Mouse (Mus musculus): ENCODE data around the gene Inpp4a. TPM values are rescaled to one million over a fixed set of nuclear protein-coding genes. Genes with fewer than 3 reads are reported as not detected.

Gene Inpp4a
- polyA plus RNA-seq, 1 experiment from 2014 or later, result 5.5 TPM

DNA sequence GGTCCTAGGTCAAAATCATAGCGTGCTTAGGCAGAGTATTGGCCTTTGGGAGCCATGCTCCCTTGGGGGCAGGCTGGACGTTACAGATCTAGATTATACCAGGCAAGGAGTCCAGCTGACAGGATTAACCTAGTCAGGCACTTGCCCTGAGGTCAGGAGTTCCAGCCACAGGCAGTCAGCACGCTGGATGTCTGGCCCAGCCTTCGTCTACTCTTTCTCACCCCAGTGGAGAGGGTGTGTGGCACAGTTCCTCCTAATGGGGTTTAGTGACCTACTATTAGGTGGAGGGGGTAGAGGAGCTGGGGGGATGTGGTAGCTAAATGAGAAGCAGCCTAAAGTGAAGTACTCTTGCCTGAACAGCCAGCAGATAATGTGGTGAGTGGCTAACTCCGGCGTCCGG is 14.7 kb downstream of the Inpp4a start:
- Histone ChIP-seq H3K36me3 (ENCODE audit: control insufficient read depth, insufficient read depth) (no peaks in the 10 kb centered on the region), H3K4me3 (ENCODE audit: low read depth, low read length) (no peak overlapping the region), H3K9ac (ENCODE audit: low read depth, low read length) (no peak overlapping the region; the same call in 1 of the 2 replicates), H3K9me3 (replicated peaks; ENCODE audit: control insufficient read depth, low read length) (no peaks in the 10 kb centered on the region), H3K4me2 (ENCODE audit: low read depth, low read length) (no peak overlapping the region), H3K4me1 (ENCODE audit: control insufficient read depth, low read depth, low read length) (peaks cover 9% of the 10 kb centered on the region), H3K27me3 (ENCODE audit: control insufficient read depth, insufficient read depth, low read depth, low read length) (no peaks in the 10 kb centered on the region), H3K27ac (ENCODE audit: low read length) (no peak overlapping the region)
- 0 out of 2 replicates have a peak, but pooled peaks have one; percentile 9 for ATAC-seq (ENCODE audit: low read depth)
- 55% methylated on average over 7 of the region's 7 CpGs for WGBS (ENCODE audit: insufficient replicate concordance)

DNA sequence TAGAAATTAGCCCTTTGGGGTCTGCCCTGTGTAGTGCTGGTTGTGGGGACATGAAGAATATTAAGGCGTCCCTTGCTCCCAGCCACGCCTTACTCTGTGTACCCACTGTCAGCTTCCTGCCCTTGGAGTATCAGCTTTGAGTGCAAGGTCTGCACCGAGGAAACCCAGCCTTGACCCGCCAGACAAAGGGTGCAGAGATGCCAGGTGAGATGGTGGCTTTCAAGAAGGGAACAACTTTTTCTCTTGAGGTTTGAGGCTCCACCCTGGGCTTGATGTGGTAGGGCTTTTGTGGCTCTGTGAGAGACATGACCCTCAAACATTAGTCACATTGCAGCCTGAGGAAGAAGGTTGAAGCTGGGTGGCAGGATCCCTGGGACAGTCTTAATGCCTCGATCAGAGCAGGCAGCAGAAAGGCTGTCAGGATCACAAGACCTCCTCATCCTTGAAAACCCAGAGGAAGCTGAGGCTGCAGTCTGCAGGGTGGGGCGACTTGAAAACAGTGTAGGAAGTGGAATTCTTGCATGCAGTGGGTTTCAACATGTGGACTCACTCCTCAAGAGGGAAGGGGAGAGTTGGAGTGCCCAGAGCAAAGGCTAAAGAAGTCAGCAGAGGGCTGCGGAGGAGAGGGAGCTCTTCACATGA is 18.1 kb downstream of the Inpp4a start:
- Histone ChIP-seq H3K4me1 (ENCODE audit: control insufficient read depth, low read depth, low read length) (peaks cover 9% of the 10 kb centered on the region; the same call in 1 of the 2 replicates), H3K36me3 (ENCODE audit: control insufficient read depth, insufficient read depth) (no peaks in the 10 kb centered on the region), H3K9me3 (replicated peaks; ENCODE audit: control insufficient read depth, low read length) (no peaks in the 10 kb centered on the region), H3K27me3 (ENCODE audit: control insufficient read depth, insufficient read depth, low read depth, low read length) (no peaks in the 10 kb centered on the region), H3K9ac (ENCODE audit: low read depth, low read length) (no peak overlapping the region), H3K27ac (ENCODE audit: low read length) (no peak overlapping the region), H3K4me2 (ENCODE audit: low read depth, low read length) (no peak overlapping the region), H3K4me3 (ENCODE audit: low read depth, low read length) (no peak overlapping the region)
- 39% methylated on average over 7 of the region's 7 CpGs for WGBS (ENCODE audit: insufficient replicate concordance)
- ATAC-seq (ENCODE audit: low read depth), result 0 out of 2 replicates have a peak, but pooled peaks have one; percentile 9

DNA sequence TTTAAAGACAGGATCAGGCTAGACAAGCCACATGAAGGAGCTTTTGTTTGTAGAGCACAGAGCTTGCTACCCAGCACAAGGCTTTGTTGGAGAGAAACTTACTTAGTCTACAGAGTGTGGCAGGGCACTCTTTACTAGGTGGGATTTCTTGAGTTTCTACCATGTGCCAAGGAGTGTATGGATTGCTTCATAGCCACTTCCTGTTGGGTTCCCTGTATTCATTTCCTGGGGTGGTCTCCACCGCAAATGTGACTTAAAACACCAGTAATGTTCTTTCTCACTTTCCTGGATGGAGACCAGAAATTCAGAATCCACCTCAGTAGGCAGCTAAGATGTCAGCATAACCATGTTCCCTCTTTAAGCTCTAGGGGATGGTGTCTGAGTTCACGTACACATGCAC is 18.9 kb downstream of the Inpp4a start:
- peaks cover 9% of the 10 kb centered on the region for H3K4me1 ChIP-seq (ENCODE audit: control insufficient read depth, low read depth, low read length)
- no peak overlapping the region for H3K9ac ChIP-seq (ENCODE audit: low read depth, low read length)
- H3K27ac ChIP-seq (ENCODE audit: low read length), result no peak overlapping the region
- no peaks in the 10 kb centered on the region for H3K9me3 ChIP-seq (replicated peaks; ENCODE audit: control insufficient read depth, low read length)
- ATAC-seq (ENCODE audit: low read depth), result no peak
- H3K36me3 ChIP-seq (ENCODE audit: control insufficient read depth, insufficient read depth), result no peaks in the 10 kb centered on the region
- 56% methylated on average over 2 of the region's 2 CpGs for WGBS (ENCODE audit: insufficient replicate concordance)
- no peak overlapping the region for H3K4me3 ChIP-seq (ENCODE audit: low read depth, low read length)
- H3K4me2 ChIP-seq (ENCODE audit: low read depth, low read length), result no peak overlapping the region
- H3K27me3 ChIP-seq (ENCODE audit: control insufficient read depth, insufficient read depth, low read depth, low read length), result no peaks in the 10 kb centered on the region

DNA sequence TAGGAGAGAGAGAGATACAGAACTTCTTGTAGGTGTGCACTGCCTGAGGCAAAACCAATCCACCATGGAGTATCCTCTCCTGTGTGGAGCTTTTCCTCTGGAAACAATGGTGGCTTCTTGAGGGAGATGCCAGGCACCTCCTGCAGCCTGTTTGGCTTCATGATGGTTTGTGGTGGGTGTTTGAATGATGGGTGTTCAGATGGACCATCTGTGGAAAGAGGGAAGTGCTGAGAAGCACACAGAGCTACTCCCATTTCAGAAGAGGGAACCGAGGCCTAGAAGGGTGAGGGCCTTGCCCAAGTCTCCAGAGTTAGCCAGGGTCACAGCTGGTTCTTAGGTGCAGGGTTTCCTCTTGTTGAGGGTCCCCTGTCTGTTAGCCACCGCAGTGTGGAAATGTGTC is 23.0 kb downstream of the Inpp4a start:
- Histone ChIP-seq H3K4me2 (ENCODE audit: low read depth, low read length) (no peak overlapping the region), H3K27ac (ENCODE audit: low read length) (no peak overlapping the region), H3K27me3 (ENCODE audit: control insufficient read depth, insufficient read depth, low read depth, low read length) (no peaks in the 10 kb centered on the region), H3K36me3 (ENCODE audit: control insufficient read depth, insufficient read depth) (no peaks in the 10 kb centered on the region), H3K9ac (ENCODE audit: low read depth, low read length) (no peak overlapping the region), H3K9me3 (replicated peaks; ENCODE audit: control insufficient read depth, low read length) (no peaks in the 10 kb centered on the region), H3K4me3 (ENCODE audit: low read depth, low read length) (no peak overlapping the region), H3K4me1 (ENCODE audit: control insufficient read depth, low read depth, low read length) (no peaks in the 10 kb centered on the region; the same call in none of the 2 replicates)
- no peak for ATAC-seq (ENCODE audit: low read depth)
- WGBS (ENCODE audit: insufficient replicate concordance), result 24% methylated on average over 2 of the region's 2 CpGs

DNA sequence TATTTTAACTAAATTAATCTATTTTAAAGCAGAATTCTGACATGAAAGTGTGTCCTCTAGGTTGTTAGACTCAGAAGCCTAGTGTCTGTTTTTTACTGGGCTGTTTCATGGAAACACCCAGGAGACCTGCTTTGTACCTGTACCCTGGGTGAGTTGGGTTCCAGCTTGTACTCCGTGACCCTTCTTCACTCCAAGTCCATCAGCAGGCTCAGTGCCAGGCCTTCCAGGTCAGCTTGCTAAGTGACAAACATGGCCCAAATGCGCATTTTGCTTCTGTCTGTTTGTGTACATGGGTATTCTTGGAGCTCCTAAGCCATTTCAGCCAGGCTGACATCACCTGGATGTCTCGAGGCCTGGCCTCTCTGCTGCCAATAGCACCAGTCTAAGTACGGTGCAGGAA is 23.5 kb downstream of the Inpp4a start:
- Histone ChIP-seq H3K27ac (ENCODE audit: low read length) (no peak overlapping the region), H3K9me3 (replicated peaks; ENCODE audit: control insufficient read depth, low read length) (no peaks in the 10 kb centered on the region), H3K4me3 (ENCODE audit: low read depth, low read length) (no peak overlapping the region), H3K27me3 (ENCODE audit: control insufficient read depth, insufficient read depth, low read depth, low read length) (no peaks in the 10 kb centered on the region), H3K9ac (ENCODE audit: low read depth, low read length) (no peak overlapping the region), H3K36me3 (ENCODE audit: control insufficient read depth, insufficient read depth) (no peaks in the 10 kb centered on the region), H3K4me2 (ENCODE audit: low read depth, low read length) (no peak overlapping the region), H3K4me1 (ENCODE audit: control insufficient read depth, low read depth, low read length) (no peaks in the 10 kb centered on the region; the same call in none of the 2 replicates)
- no peak for ATAC-seq (ENCODE audit: low read depth)
- 55% methylated on average over 4 of the region's 4 CpGs for WGBS (ENCODE audit: insufficient replicate concordance)

DNA sequence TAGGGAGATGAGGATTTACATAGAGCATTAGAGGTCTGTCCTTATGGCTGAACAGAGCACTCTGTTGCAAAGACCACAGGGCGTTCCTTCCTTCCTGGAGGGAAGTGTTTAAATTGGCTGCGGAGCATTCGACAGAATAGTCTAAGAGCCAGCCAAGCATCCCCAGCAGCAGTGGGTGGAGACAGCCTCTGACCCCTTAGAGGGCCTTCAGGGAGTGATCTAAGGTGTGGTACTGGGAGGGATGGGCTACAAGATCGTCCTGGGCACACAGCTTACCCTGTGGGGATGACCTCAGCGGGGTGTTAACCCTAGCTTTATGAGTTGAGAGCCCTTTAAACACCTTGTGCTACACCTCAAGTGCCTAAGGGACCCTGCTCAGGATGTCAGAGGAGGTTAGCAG is 24.9 kb downstream of the Inpp4a start:
- Histone ChIP-seq H3K4me3 (ENCODE audit: low read depth, low read length) (no peak overlapping the region), H3K36me3 (ENCODE audit: control insufficient read depth, insufficient read depth) (no peaks in the 10 kb centered on the region), H3K4me1 (ENCODE audit: control insufficient read depth, low read depth, low read length) (no peaks in the 10 kb centered on the region; the same call in none of the 2 replicates), H3K9me3 (replicated peaks; ENCODE audit: control insufficient read depth, low read length) (no peaks in the 10 kb centered on the region), H3K9ac (ENCODE audit: low read depth, low read length) (no peak overlapping the region), H3K27ac (ENCODE audit: low read length) (no peak overlapping the region), H3K4me2 (ENCODE audit: low read depth, low read length) (no peak overlapping the region), H3K27me3 (ENCODE audit: control insufficient read depth, insufficient read depth, low read depth, low read length) (no peaks in the 10 kb centered on the region)
- ATAC-seq (ENCODE audit: low read depth), result no peak
- WGBS (ENCODE audit: insufficient replicate concordance), result 15% methylated on average over 5 of the region's 5 CpGs

DNA sequence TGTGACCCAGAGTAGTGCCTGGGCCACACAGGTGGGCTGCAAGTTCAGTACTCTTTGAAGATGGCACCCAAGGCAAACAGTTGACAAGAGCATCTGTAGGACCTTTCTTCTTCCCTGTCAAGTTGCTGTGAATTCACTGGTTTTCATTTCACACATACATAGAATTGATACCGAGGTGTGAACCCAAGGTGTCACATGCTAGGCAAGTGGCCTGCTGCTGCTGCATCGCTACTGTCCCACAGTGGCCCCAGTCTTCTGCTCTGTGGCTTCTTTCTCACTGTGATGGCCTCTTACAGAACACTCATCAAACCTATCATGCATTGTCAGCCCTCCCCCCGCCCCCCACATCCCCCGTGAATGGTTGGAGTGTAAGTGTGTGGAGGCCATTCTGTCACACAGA is 27.6 kb downstream of the Inpp4a start:
- no peaks in the 10 kb centered on the region for H3K9me3 ChIP-seq (replicated peaks; ENCODE audit: control insufficient read depth, low read length)
- H3K27me3 ChIP-seq (ENCODE audit: control insufficient read depth, insufficient read depth, low read depth, low read length), result no peaks in the 10 kb centered on the region
- H3K4me2 ChIP-seq (ENCODE audit: low read depth, low read length), result no peak overlapping the region
- H3K27ac ChIP-seq (ENCODE audit: low read length), result no peak overlapping the region
- H3K4me3 ChIP-seq (ENCODE audit: low read depth, low read length), result no peak overlapping the region
- H3K4me1 ChIP-seq (ENCODE audit: control insufficient read depth, low read depth, low read length), result no peaks in the 10 kb centered on the region; the same call in none of the 2 replicates
- ATAC-seq (ENCODE audit: low read depth), result no peak
- H3K36me3 ChIP-seq (ENCODE audit: control insufficient read depth, insufficient read depth), result no peaks in the 10 kb centered on the region
- no peak overlapping the region for H3K9ac ChIP-seq (ENCODE audit: low read depth, low read length)
- 65% methylated on average over 4 of the region's 4 CpGs for WGBS (ENCODE audit: insufficient replicate concordance)

DNA sequence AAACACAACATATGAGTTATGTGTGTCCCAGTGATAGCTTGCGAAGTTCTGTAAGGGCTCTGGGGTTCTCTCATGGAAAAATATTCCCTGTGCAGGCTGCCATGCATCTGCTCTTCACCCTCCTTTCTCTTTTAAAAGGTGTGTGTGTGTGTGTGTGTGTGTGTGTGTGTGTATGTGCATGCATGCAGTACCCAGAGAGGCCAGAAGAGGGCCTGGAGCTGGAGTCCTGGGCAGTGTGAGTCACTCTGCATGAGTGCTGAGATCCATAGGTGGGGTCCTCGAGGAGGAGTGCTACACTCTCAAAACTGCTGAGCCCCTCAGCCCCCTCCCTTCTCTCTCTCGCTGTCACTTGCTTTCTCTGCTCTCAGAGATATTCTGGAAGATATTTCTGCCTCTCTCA is 29.5 kb downstream of the Inpp4a start:
- no peak overlapping the region for H3K9ac ChIP-seq (ENCODE audit: low read depth, low read length)
- H3K4me2 ChIP-seq (ENCODE audit: low read depth, low read length), result no peak overlapping the region
- no peak for ATAC-seq (ENCODE audit: low read depth)
- H3K4me1 ChIP-seq (ENCODE audit: control insufficient read depth, low read depth, low read length), result no peaks in the 10 kb centered on the region
- no peak overlapping the region for H3K4me3 ChIP-seq (ENCODE audit: low read depth, low read length)
- no peaks in the 10 kb centered on the region for H3K9me3 ChIP-seq (replicated peaks; ENCODE audit: control insufficient read depth, low read length)
- H3K27ac ChIP-seq (ENCODE audit: low read length), result no peak overlapping the region
- no peaks in the 10 kb centered on the region for H3K36me3 ChIP-seq (ENCODE audit: control insufficient read depth, insufficient read depth)
- no peaks in the 10 kb centered on the region for H3K27me3 ChIP-seq (ENCODE audit: control insufficient read depth, insufficient read depth, low read depth, low read length)
- 75% methylated on average over 3 of the region's 3 CpGs for WGBS (ENCODE audit: insufficient replicate concordance)

DNA sequence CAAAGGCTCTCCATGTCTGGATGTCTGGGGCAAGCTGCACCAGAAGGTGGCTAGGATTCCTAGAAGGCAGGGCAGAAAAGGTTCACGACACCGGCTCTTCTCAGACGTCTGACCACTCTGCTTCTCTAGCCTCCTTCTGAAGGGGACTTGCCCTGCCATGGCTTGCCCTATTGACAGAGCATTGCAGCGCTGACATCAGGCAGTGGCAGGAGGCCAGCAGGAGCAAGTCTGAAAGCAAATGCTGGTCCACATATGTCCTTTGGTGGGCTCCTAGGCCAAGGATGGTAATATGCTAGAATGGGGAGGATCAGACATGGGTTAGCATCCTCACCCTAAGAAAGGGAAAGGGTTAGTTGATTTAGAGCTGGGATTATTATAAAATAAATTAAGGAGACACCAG is 30.2 kb downstream of the Inpp4a start:
- H3K4me1 ChIP-seq (ENCODE audit: control insufficient read depth, low read depth, low read length), result no peaks in the 10 kb centered on the region
- 70% methylated on average over 4 of the region's 4 CpGs for WGBS (ENCODE audit: insufficient replicate concordance)

More for the DNA sequence above, 30.2 kb downstream of the Inpp4a start:
- Histone ChIP-seq H3K4me3 (ENCODE audit: low read depth, low read length) (no peak overlapping the region), H3K4me2 (ENCODE audit: low read depth, low read length) (no peak overlapping the region), H3K9ac (ENCODE audit: low read depth, low read length) (no peak overlapping the region), H3K27me3 (ENCODE audit: control insufficient read depth, insufficient read depth, low read depth, low read length) (no peaks in the 10 kb centered on the region), H3K9me3 (replicated peaks; ENCODE audit: control insufficient read depth, low read length) (no peaks in the 10 kb centered on the region), H3K36me3 (ENCODE audit: control insufficient read depth, insufficient read depth) (no peaks in the 10 kb centered on the region), H3K27ac (ENCODE audit: low read length) (no peak overlapping the region)
- ATAC-seq (ENCODE audit: low read depth), result no peak
